Mouse (Mus musculus): ENCODE results near the gene Stpg3. TPM values are rescaled to one million over a fixed set of nuclear protein-coding genes. Genes with fewer than 3 reads are reported as not detected.

Gene Stpg3
- polyA plus RNA-seq, 1 experiment from 2014 or later = not detected

GRCm38 (mm10) chr2:25180973-25181890 is 33.2 kb downstream of the Stpg3 start:
- no peaks in the 10 kb centered on the region for H3K36me3 ChIP-seq (ENCODE audit: control insufficient read depth, insufficient read depth, low read length)
- H3K27me3 ChIP-seq (ENCODE audit: control insufficient read depth, insufficient read depth, low read depth, low read length) = no peaks in the 10 kb centered on the region; the same call in 1 of the 2 replicates
- peak overlapping the region; percentile 69 for H3K4me3 ChIP-seq (ENCODE audit: low read depth, low read length)
- H3K4me2 ChIP-seq (ENCODE audit: low read length) = peak overlapping the region; percentile 67
- peak overlapping the region; percentile 79 for H3K27ac ChIP-seq (ENCODE audit: low read length)
- ATAC-seq = peak; percentile 49
- under 1% methylated on average over 100 of the region's 100 CpGs for WGBS
- H3K9ac ChIP-seq (ENCODE audit: low read depth, low read length) = peak overlapping the region; percentile 74
- H3K4me1 ChIP-seq (ENCODE audit: control insufficient read depth, insufficient read depth, low read length) = peaks cover 38% of the 10 kb centered on the region
- H3K9me3 ChIP-seq (replicated peaks; ENCODE audit: control insufficient read depth, low read length, poor library complexity, severe bottlenecking) = no peaks in the 10 kb centered on the region

- WGBS = under 1% methylated on average over 35 of the region's 35 CpGs
- Histone ChIP-seq H3K36me3 (ENCODE audit: control insufficient read depth, insufficient read depth, low read length) (no peaks in the 10 kb centered on the region), H3K4me1 (ENCODE audit: control insufficient read depth, insufficient read depth, low read length) (peaks cover 35% of the 10 kb centered on the region), H3K4me2 (ENCODE audit: low read length) (peak within 1 kb of the TSS; percentile 67), H3K9ac (ENCODE audit: low read depth, low read length) (peak within 1 kb of the TSS; percentile 74), H3K27me3 (ENCODE audit: control insufficient read depth, insufficient read depth, low read depth, low read length) (no peaks in the 10 kb centered on the region; the same call in 1 of the 2 replicates), H3K4me3 (ENCODE audit: low read depth, low read length) (peak within 1 kb of the TSS; percentile 69), H3K27ac (ENCODE audit: low read length) (peak within 1 kb of the TSS; percentile 79), H3K9me3 (replicated peaks; ENCODE audit: control insufficient read depth, low read length, poor library complexity, severe bottlenecking) (no peaks in the 10 kb centered on the region)
- peak; percentile 90 for ATAC-seq
Measured at GRCm38 (mm10) chr2:25180478-25180903, 33.9 kb downstream of the Stpg3 start, which contains the start of gene Nrarp. TSS of gene Nrarp (plus strand) at chr2:25180758.

DNA sequence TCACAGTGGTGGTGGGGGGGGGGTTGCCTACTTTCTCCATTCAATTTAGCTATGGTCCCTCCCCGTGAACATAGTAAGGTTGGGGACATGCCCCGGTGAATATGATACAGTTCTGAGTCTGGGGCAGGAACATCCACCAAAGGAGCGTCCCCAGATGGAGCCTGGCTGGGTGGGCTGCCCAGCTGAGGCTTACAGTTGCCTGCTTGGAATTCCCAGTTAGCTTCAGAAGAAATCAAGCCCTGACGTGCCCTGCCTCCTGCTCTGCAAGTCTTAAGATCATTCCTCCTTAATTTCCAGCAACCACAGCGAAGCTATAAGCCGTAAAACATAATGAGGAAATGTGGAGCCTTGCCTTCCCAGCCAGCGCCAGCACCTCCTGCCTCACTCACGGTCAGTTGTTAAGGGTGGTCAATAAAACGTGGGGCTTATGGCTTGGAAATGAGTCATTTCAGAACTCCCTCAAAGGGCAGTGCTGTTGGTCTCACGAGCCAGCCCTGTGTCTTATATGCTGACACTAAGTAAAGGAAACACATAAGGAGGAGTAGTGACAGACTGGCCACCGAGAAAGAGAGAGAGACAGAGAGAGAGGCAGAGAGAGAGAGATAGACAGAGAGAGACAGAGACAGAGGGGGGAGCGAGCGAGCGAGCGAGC is 34.7 kb downstream of the Stpg3 start:
- ATAC-seq = no peak
- Histone ChIP-seq H3K4me1 (ENCODE audit: control insufficient read depth, insufficient read depth, low read length) (peaks cover 32% of the 10 kb centered on the region), H3K9ac (ENCODE audit: low read depth, low read length) (no peak overlapping the region), H3K9me3 (replicated peaks; ENCODE audit: control insufficient read depth, low read length, poor library complexity, severe bottlenecking) (no peaks in the 10 kb centered on the region), H3K4me2 (ENCODE audit: low read length) (peak overlapping the region; percentile 67), H3K4me3 (ENCODE audit: low read depth, low read length) (peak overlapping the region; percentile 69), H3K36me3 (ENCODE audit: control insufficient read depth, insufficient read depth, low read length) (no peaks in the 10 kb centered on the region), H3K27me3 (ENCODE audit: control insufficient read depth, insufficient read depth, low read depth, low read length) (no peaks in the 10 kb centered on the region; the same call in 1 of the 2 replicates), H3K27ac (ENCODE audit: low read length) (peak overlapping the region; percentile 73)
- WGBS = 34% methylated on average over 15 of the region's 15 CpGs

DNA sequence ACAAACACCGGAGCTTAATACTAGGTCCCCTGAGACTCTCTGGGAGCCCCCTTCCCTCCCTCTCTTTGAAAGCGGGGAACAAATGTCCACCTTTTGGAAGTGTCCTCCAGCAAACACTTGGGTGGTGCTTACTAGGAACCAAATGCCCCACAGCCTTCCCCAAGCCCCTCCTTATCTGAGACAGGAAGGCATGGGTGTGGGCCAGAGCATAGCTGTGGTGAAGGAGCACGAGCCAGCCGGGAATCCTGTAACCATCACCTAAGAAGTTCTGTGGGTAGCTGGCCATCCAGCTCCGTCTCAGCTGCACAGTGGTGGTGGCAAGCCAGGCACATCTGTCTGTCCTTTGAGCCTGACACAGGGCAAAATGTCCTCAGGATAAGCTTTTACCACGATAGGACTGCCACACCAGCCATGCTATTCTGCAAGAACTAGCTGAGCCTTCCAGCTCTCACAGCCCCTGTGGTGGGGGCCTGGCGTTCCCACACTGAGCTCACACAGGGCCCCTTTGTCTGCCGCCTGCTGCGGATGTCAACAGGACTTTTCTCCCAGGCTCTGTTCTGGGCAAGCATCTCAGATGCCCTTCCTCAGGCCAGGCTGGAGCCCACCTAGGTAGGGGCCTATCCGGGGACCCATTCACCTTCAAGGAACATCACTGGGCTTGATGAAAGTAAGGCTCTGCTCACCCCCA is 36.0 kb downstream of the Stpg3 start:
- H3K27me3 ChIP-seq (ENCODE audit: control insufficient read depth, insufficient read depth, low read depth, low read length) = no peaks in the 10 kb centered on the region; the same call in 1 of the 2 replicates
- H3K9ac ChIP-seq (ENCODE audit: low read depth, low read length) = peak overlapping the region; percentile 32; the same call in 1 of the 2 replicates
- no peaks in the 10 kb centered on the region for H3K9me3 ChIP-seq (replicated peaks; ENCODE audit: control insufficient read depth, low read length, poor library complexity, severe bottlenecking)
- no peaks in the 10 kb centered on the region for H3K36me3 ChIP-seq (ENCODE audit: control insufficient read depth, insufficient read depth, low read length)
- 20% methylated on average over 10 of the region's 10 CpGs for WGBS
- H3K27ac ChIP-seq (ENCODE audit: low read length) = peak overlapping the region; percentile 75
- peaks cover 29% of the 10 kb centered on the region for H3K4me1 ChIP-seq (ENCODE audit: control insufficient read depth, insufficient read depth, low read length)
- peak overlapping the region; percentile 33 for H3K4me2 ChIP-seq (ENCODE audit: low read length)
- ATAC-seq = no peak
- H3K4me3 ChIP-seq (ENCODE audit: low read depth, low read length) = no peak overlapping the region

GRCm38 (mm10) chr2:25177685-25178084 is 36.8 kb downstream of the Stpg3 start:
- H3K9ac ChIP-seq (ENCODE audit: low read depth, low read length) = peak overlapping the region; percentile 32
- peak overlapping the region; percentile 83 for H3K27ac ChIP-seq (ENCODE audit: low read length)
- peak; percentile 37; the same call in 1 of the 2 replicates for ATAC-seq
- H3K4me3 ChIP-seq (ENCODE audit: low read depth, low read length) = no peak overlapping the region
- peak overlapping the region; percentile 33; the same call in 1 of the 2 replicates for H3K4me2 ChIP-seq (ENCODE audit: low read length)
- no peaks in the 10 kb centered on the region for H3K36me3 ChIP-seq (ENCODE audit: control insufficient read depth, insufficient read depth, low read length)
- 5% methylated on average over 6 of the region's 6 CpGs for WGBS
- H3K27me3 ChIP-seq (ENCODE audit: control insufficient read depth, insufficient read depth, low read depth, low read length) = no peaks in the 10 kb centered on the region; the same call in 1 of the 2 replicates
- no peaks in the 10 kb centered on the region for H3K9me3 ChIP-seq (replicated peaks; ENCODE audit: control insufficient read depth, low read length, poor library complexity, severe bottlenecking)
- H3K4me1 ChIP-seq (ENCODE audit: control insufficient read depth, insufficient read depth, low read length) = peaks cover 28% of the 10 kb centered on the region

DNA sequence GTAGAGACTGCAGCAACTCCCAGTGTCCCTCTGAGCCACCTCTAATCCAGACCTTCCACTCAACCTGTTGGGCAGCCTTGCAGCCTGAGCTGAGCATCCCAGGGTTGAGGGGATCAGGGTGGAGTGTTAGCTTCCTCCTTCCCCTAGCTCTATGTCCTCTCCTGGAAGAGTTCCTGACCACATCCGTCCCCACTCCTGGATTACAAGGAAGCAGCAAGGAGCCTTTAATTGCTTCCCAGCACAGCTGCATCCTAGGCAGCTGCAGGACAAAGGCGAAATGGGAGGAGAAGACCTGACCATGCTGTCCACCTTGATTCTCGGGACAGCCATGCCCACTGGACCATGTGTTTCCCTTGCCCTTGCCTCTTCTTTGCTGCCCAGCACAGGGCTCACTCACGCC is 37.4 kb downstream of the Stpg3 start:
- Histone ChIP-seq H3K4me3 (ENCODE audit: low read depth, low read length) (no peak overlapping the region), H3K27me3 (ENCODE audit: control insufficient read depth, insufficient read depth, low read depth, low read length) (no peaks in the 10 kb centered on the region; the same call in 1 of the 2 replicates), H3K9ac (ENCODE audit: low read depth, low read length) (peak overlapping the region; percentile 27; the same call in 1 of the 2 replicates), H3K36me3 (ENCODE audit: control insufficient read depth, insufficient read depth, low read length) (no peaks in the 10 kb centered on the region), H3K4me2 (ENCODE audit: low read length) (peak overlapping the region; percentile 10), H3K9me3 (replicated peaks; ENCODE audit: control insufficient read depth, low read length, poor library complexity, severe bottlenecking) (no peaks in the 10 kb centered on the region), H3K4me1 (ENCODE audit: control insufficient read depth, insufficient read depth, low read length) (peaks cover 24% of the 10 kb centered on the region), H3K27ac (ENCODE audit: low read length) (peak overlapping the region; percentile 83)
- no peak for ATAC-seq
- 32% methylated on average over 4 of the region's 4 CpGs for WGBS

DNA sequence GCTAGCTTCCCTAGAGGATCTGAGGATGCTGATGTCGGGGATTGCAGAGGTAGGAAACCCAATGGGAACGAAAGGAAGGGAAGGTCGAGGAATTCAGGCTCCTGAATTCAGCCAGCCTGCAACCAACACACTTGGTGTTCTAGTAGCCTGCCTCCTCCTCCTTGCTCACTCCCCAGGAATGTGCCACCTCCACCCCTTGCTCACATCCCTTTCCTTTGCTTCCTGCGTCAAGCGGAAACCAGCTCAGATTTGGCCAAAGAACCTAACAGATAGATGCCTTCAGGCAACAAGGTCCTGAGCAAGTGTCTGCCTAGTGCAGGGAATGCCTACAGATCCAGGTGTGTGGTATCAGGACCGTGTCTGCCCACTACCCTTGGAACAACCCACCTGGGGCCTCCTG is 37.9 kb downstream of the Stpg3 start:
- no peaks in the 10 kb centered on the region for H3K36me3 ChIP-seq (ENCODE audit: control insufficient read depth, insufficient read depth, low read length)
- H3K4me3 ChIP-seq (ENCODE audit: low read depth, low read length) = no peak overlapping the region
- 71% methylated on average over 6 of the region's 6 CpGs for WGBS
- H3K4me2 ChIP-seq (ENCODE audit: low read length) = peak overlapping the region; percentile 10
- H3K27me3 ChIP-seq (ENCODE audit: control insufficient read depth, insufficient read depth, low read depth, low read length) = no peaks in the 10 kb centered on the region; the same call in 1 of the 2 replicates
- H3K9me3 ChIP-seq (replicated peaks; ENCODE audit: control insufficient read depth, low read length, poor library complexity, severe bottlenecking) = no peaks in the 10 kb centered on the region
- ATAC-seq = no peak
- H3K4me1 ChIP-seq (ENCODE audit: control insufficient read depth, insufficient read depth, low read length) = peaks cover 23% of the 10 kb centered on the region
- H3K27ac ChIP-seq (ENCODE audit: low read length) = peak overlapping the region; percentile 83
- no peak overlapping the region for H3K9ac ChIP-seq (ENCODE audit: low read depth, low read length)

DNA sequence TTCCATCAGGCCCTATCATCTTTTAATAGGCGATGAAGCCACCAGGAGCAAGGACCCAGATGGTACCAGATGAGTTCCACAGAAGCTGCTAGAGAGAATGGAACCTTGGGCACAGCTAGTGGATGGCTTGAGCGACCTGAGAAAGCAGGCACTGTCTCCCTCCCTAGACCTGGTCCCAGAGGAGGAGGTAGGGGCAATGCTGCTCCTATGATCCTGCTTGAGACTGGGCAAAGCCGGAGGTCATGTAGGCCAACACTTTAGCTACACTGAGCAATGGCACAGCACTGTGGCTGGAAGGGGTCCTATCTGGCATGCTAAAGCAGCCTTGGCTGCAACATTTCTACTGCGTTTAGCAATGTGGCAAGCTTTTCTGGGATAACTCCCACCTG is 38.8 kb downstream of the Stpg3 start:
- Histone ChIP-seq H3K36me3 (ENCODE audit: control insufficient read depth, insufficient read depth, low read length) (no peaks in the 10 kb centered on the region), H3K27ac (ENCODE audit: low read length) (no peak overlapping the region), H3K4me2 (ENCODE audit: low read length) (no peak overlapping the region), H3K9me3 (replicated peaks; ENCODE audit: control insufficient read depth, low read length, poor library complexity, severe bottlenecking) (no peaks in the 10 kb centered on the region), H3K27me3 (ENCODE audit: control insufficient read depth, insufficient read depth, low read depth, low read length) (no peaks in the 10 kb centered on the region; the same call in 1 of the 2 replicates), H3K4me1 (ENCODE audit: control insufficient read depth, insufficient read depth, low read length) (peaks cover 23% of the 10 kb centered on the region), H3K9ac (ENCODE audit: low read depth, low read length) (no peak overlapping the region), H3K4me3 (ENCODE audit: low read depth, low read length) (no peak overlapping the region)
- ATAC-seq = no peak
- 87% methylated on average over 4 of the region's 4 CpGs for WGBS

Data from midbrain, embryonic 16.5 days (tissue).